In genomic region chr5:111657759-111658429, GRCm38 (mm10) we compare ENCODE assay signal across 18 mouse cellular contexts.
DNase-seq lines count a peak whose midpoint lies in the region; ATAC-seq and TF ChIP-seq lines count a peak whose summit lies in the region.
"Had no signal": no experiment of that assay in that cellular context is flagged by ENCODE, and none has a peak within 500 bp of the region (broad histone marks: within the 10 kb centered on the region; RNA-seq: fewer than 3 reads in every experiment).

No protein-coding gene starts in this region.

- no peak overlapping the region for H3K4me3 ChIP-seq in lung, adult 2 months (replicated peaks; ENCODE audit: extremely low read depth, low read depth, low read length)
- no peak overlapping the region for H3K4me3 ChIP-seq in stomach, embryonic 14.5 days (ENCODE audit: low read depth, low read length)
- H3K4me3 ChIP-seq: forebrain, embryonic 10.5 days; heart, embryonic 13.5 days; intestine, embryonic 15.5 days; limb, embryonic 15.5 days; myocyte had no signal

- TF ChIP-seq CTCF in lung, adult 2 months (IDR thresholded peaks at IDR 0.05; ENCODE audit: insufficient read depth, low read length) = no peak

- H3K4me1 ChIP-seq in lung, adult 2 months (ENCODE audit: control insufficient read depth, insufficient read depth, low read length) = no peaks in the 10 kb centered on the region
- H3K4me1 ChIP-seq in stomach, embryonic 14.5 days (ENCODE audit: control insufficient read depth, insufficient read depth, low read length) = no peaks in the 10 kb centered on the region
- H3K4me1 ChIP-seq: heart, embryonic 13.5 days had no signal

- H3K4me2 ChIP-seq in stomach, embryonic 14.5 days (replicated peaks; ENCODE audit: low read depth, low read length) = no peak overlapping the region
- H3K4me2 ChIP-seq: heart, embryonic 13.5 days; intestine, embryonic 15.5 days; limb, embryonic 15.5 days had no signal

- H3K9me3 ChIP-seq in stomach, embryonic 14.5 days (ENCODE audit: control insufficient read depth, low read depth, low read length) = no peaks in the 10 kb centered on the region
- H3K9me3 ChIP-seq: intestine, embryonic 15.5 days; limb, embryonic 15.5 days had no signal

- ATAC-seq in granulocyte monocyte progenitor cell, adult 5-6 weeks (replicated peaks; ENCODE audit: poor library complexity, severe bottlenecking) = peak; percentile 58
- peak; percentile 37; the same call in 1 of the 2 replicates for ATAC-seq in stomach, embryonic 14.5 days (ENCODE audit: insufficient number of reproducible peaks, insufficient read depth, low FRiP score, low read depth)
- ATAC-seq in monocyte, adult 5-6 weeks (replicated peaks; ENCODE audit: insufficient number of reproducible peaks, low FRiP score, low TSS enrichment, poor library complexity, severe bottlenecking) = no peak
- ATAC-seq: intestine, embryonic 15.5 days had no signal

- DNase-seq in adrenal gland, postnatal 10 days = peak; percentile 55
- no peak for DNase-seq in adrenal gland, adult 18-20 months (ENCODE audit: low spot score in 2 of 2)
- peak; percentile 23 to 48 for DNase-seq in lung, adult 18-20 months
- no peak for DNase-seq in lung, adult 2 months
- no peak for DNase-seq in kidney, postnatal 14 days
- DNase-seq: B cell, adult 2 months; cerebellum, postnatal 14 days; spleen, adult 18-20 months; thymus, postnatal 36 days had no signal

- H3K36me3 ChIP-seq in stomach, embryonic 14.5 days (ENCODE audit: control insufficient read depth, insufficient read depth, low read length) = no peaks in the 10 kb centered on the region
- H3K36me3 ChIP-seq: forebrain, embryonic 10.5 days; heart, embryonic 13.5 days; intestine, embryonic 15.5 days; limb, embryonic 15.5 days had no signal

- no peak overlapping the region for H3K27ac ChIP-seq in stomach, embryonic 14.5 days (ENCODE audit: low read length)
- H3K27ac ChIP-seq: forebrain, embryonic 10.5 days; heart, embryonic 13.5 days; intestine, embryonic 15.5 days; kidney, postnatal 0 days; limb, embryonic 15.5 days had no signal

- no peak for TF ChIP-seq POLR2A in lung, adult 2 months (IDR thresholded peaks at IDR 0.05; ENCODE audit: borderline replicate concordance, extremely low read depth, low read depth, low read length)

- no peak overlapping the region for H3K9ac ChIP-seq in stomach, embryonic 14.5 days (replicated peaks; ENCODE audit: low read depth, low read length)
- H3K9ac ChIP-seq: heart, embryonic 13.5 days; intestine, embryonic 15.5 days; limb, embryonic 15.5 days had no signal

- WGBS in lung, adult 2 months = 43% methylated on average over 3 of the region's 3 CpGs
- 66% methylated on average over 3 of the region's 3 CpGs for WGBS in stomach, embryonic 14.5 days

- no peaks in the 10 kb centered on the region for H3K27me3 ChIP-seq in stomach, embryonic 14.5 days (ENCODE audit: control insufficient read depth, insufficient read depth, low read length)
- H3K27me3 ChIP-seq: intestine, embryonic 15.5 days; limb, embryonic 15.5 days had no signal

Comparison
In these comparisons a context has a peak if more than half of its experiments do, and no peak if none do; other contexts are left out.
1. DNase-seq: peak in adrenal gland, postnatal 10 days (single experiment) and lung, adult 18-20 months (2 of 2); none in adrenal gland, adult 18-20 months (0 of 2), lung, adult 2 months (single experiment) and kidney, postnatal 14 days (single experiment).